Mouse (Mus musculus): ENCODE data around the gene Ugt1a5. TPM values are rescaled to one million over a fixed set of nuclear protein-coding genes. Genes with fewer than 3 reads are reported as not detected.

Ugt1a5 gene
- polyA plus RNA-seq, 1 experiment = not detected

DNA sequence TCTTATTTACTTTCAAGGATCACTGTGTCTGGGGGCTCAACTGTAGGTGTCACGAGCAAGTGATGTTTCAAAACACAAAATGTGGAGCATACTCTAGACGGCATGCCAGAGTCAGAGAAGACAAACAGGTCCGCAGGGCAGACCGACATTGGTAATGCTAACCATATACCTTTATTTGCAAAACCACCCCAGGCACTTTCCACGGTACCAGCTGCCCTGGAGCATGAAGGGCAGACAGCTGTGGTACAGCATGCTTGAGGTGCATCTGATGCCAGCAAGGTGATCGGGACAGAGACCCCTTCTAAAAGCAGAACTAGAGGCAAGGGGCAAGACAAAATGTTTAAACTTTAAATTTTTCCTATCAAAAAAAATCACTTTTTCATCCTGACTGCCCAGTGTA is 97.1 kb downstream of the Ugt1a5 start:
- peaks cover 48% of the 10 kb centered on the region for H3K36me3 ChIP-seq (ENCODE audit: control insufficient read depth, insufficient read depth)
- no peak overlapping the region for H3ac ChIP-seq (ENCODE audit: control insufficient read depth, insufficient read length)
- H3K4me3 ChIP-seq = no peak overlapping the region
- no peak overlapping the region for H3K4me2 ChIP-seq (ENCODE audit: low read depth)
- H3K79me2 ChIP-seq (ENCODE audit: control insufficient read depth, insufficient read depth) = no peaks in the 10 kb centered on the region
- no peak for TF ChIP-seq REST (IDR thresholded peaks at IDR 0.05; ENCODE audit: insufficient read depth, insufficient read length)
- no peak for TF ChIP-seq CEBPB (IDR thresholded peaks at IDR 0.05; ENCODE audit: insufficient read depth, poor library complexity, severe bottlenecking)
- no peak for TF ChIP-seq SRF (IDR thresholded peaks at IDR 0.05; ENCODE audit: control insufficient read depth, insufficient read length, low read depth)
- TF ChIP-seq MYOD1 (IDR thresholded peaks at IDR 0.05; ENCODE audit: control insufficient read depth in 1 of 3, insufficient read length in 2 of 3, low read depth in 2 of 3) = no peak
- no peak for TF ChIP-seq USF1 (IDR thresholded peaks at IDR 0.05; ENCODE audit: low read depth)
- no peak for TF ChIP-seq TCF12 (IDR thresholded peaks at IDR 0.05; ENCODE audit: insufficient read depth, poor library complexity, severe bottlenecking)
- no peak for TF ChIP-seq POLR2A (IDR thresholded peaks at IDR 0.05; ENCODE audit: insufficient read length, low read depth)
- TF ChIP-seq TCF3 (IDR thresholded peaks at IDR 0.05; ENCODE audit: insufficient read length, low read depth) = no peak
- TF ChIP-seq POLR2AphosphoS2 (IDR thresholded peaks at IDR 0.05; ENCODE audit: insufficient read length, low read depth) = no peak
- no peak for TF ChIP-seq E2F4 (IDR thresholded peaks at IDR 0.05; ENCODE audit: insufficient read depth)
- no peak for TF ChIP-seq MYOG (IDR thresholded peaks at IDR 0.05; ENCODE audit: control insufficient read depth in 1 of 3, insufficient read depth in 1 of 3, insufficient read length in 2 of 3, low read depth in 2 of 3)
- no peak for TF ChIP-seq MAX (IDR thresholded peaks at IDR 0.05; ENCODE audit: low read depth)
- no peaks in the 10 kb centered on the region for H3K27me3 ChIP-seq (ENCODE audit: control insufficient read depth, insufficient read depth, insufficient read length)

DNA sequence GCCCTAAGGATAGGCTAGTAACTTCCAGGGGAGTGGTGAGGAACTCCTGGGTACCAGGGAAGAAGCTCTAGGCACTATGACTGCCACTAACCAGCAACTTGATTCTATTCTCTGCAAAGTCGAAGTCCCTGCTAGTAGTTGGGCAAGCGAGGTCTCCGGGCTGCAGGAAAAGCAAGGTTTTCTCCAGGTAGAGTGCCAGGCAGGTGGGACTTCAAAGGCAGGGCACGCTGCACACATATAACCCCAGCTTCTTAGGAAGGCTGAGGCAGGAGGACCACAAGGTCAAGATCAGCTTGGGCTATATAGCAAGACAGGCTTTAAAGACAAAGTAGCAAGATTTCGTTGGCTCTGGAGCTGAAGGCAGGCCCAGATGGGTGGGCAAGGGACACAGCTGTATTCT is 98.0 kb downstream of the Ugt1a5 start:
- Histone ChIP-seq H3K4me2 (ENCODE audit: low read depth) (no peak overlapping the region), H3K79me2 (ENCODE audit: control insufficient read depth, insufficient read depth) (no peaks in the 10 kb centered on the region), H3K36me3 (ENCODE audit: control insufficient read depth, insufficient read depth) (peaks cover 54% of the 10 kb centered on the region), H3K27me3 (ENCODE audit: control insufficient read depth, insufficient read depth, insufficient read length) (no peaks in the 10 kb centered on the region), H3ac (ENCODE audit: control insufficient read depth, insufficient read length) (no peak overlapping the region), H3K4me3 (no peak overlapping the region)
- TF ChIP-seq SRF (IDR thresholded peaks at IDR 0.05; ENCODE audit: control insufficient read depth, insufficient read length, low read depth) = no peak
- TF ChIP-seq POLR2A (IDR thresholded peaks at IDR 0.05; ENCODE audit: insufficient read length, low read depth) = no peak
- no peak for TF ChIP-seq POLR2AphosphoS2 (IDR thresholded peaks at IDR 0.05; ENCODE audit: insufficient read length, low read depth)
- TF ChIP-seq USF1 (IDR thresholded peaks at IDR 0.05; ENCODE audit: low read depth) = no peak
- no peak for TF ChIP-seq TCF12 (IDR thresholded peaks at IDR 0.05; ENCODE audit: insufficient read depth, poor library complexity, severe bottlenecking)
- no peak for TF ChIP-seq TCF3 (IDR thresholded peaks at IDR 0.05; ENCODE audit: insufficient read length, low read depth)
- no peak for TF ChIP-seq E2F4 (IDR thresholded peaks at IDR 0.05; ENCODE audit: insufficient read depth)
- no peak for TF ChIP-seq MAX (IDR thresholded peaks at IDR 0.05; ENCODE audit: low read depth)
- TF ChIP-seq REST (IDR thresholded peaks at IDR 0.05; ENCODE audit: insufficient read depth, insufficient read length) = no peak
- TF ChIP-seq MYOG (IDR thresholded peaks at IDR 0.05; ENCODE audit: control insufficient read depth in 1 of 3, insufficient read depth in 1 of 3, insufficient read length in 2 of 3, low read depth in 2 of 3) = no peak
- no peak for TF ChIP-seq CEBPB (IDR thresholded peaks at IDR 0.05; ENCODE audit: insufficient read depth, poor library complexity, severe bottlenecking)
- no peak for TF ChIP-seq MYOD1 (IDR thresholded peaks at IDR 0.05; ENCODE audit: control insufficient read depth in 1 of 3, insufficient read length in 2 of 3, low read depth in 2 of 3)

DNA sequence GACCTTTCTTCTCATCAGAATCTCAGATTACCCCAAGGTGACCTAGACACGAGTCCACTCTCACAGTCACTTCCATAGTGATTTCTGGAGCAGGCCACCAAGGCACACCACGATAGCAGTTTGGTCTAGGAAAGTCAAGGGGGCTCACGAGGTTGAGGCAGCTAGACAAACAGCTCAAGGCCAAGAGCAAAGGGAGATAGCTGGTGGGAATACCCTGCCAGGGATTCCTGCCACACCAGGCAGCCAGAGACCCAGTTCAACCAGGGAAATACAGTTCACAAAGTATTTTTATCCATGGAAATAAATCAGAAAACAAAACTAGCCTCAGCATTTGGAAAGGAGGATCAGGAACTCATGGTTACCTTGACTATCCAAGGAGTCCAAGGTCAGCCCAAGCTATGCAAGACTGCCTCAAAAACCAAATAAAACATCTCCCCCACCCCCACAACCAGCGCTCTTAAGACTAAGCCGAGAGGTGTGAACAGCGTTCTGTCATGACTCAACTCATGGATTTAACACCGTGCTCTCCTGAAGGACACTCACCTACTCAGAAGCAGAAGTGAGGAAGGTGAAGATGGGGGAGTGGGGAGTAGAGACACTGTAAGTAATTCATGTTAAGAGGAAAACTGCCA is 98.5 kb downstream of the Ugt1a5 start:
- no peaks in the 10 kb centered on the region for H3K79me2 ChIP-seq (ENCODE audit: control insufficient read depth, insufficient read depth)
- no peak overlapping the region for H3ac ChIP-seq (ENCODE audit: control insufficient read depth, insufficient read length)
- TF ChIP-seq SRF (IDR thresholded peaks at IDR 0.05; ENCODE audit: control insufficient read depth, insufficient read length, low read depth) (no peak), MYOG (IDR thresholded peaks at IDR 0.05; ENCODE audit: control insufficient read depth in 1 of 3, insufficient read depth in 1 of 3, insufficient read length in 2 of 3, low read depth in 2 of 3) (no peak), TCF3 (IDR thresholded peaks at IDR 0.05; ENCODE audit: insufficient read length, low read depth) (no peak), E2F4 (IDR thresholded peaks at IDR 0.05; ENCODE audit: insufficient read depth) (no peak), MYOD1 (IDR thresholded peaks at IDR 0.05; ENCODE audit: control insufficient read depth in 1 of 3, insufficient read length in 2 of 3, low read depth in 2 of 3) (no peak), MAX (IDR thresholded peaks at IDR 0.05; ENCODE audit: low read depth) (no peak), POLR2AphosphoS2 (IDR thresholded peaks at IDR 0.05; ENCODE audit: insufficient read length, low read depth) (no peak), TCF12 (IDR thresholded peaks at IDR 0.05; ENCODE audit: insufficient read depth, poor library complexity, severe bottlenecking) (no peak), REST (IDR thresholded peaks at IDR 0.05; ENCODE audit: insufficient read depth, insufficient read length) (no peak), USF1 (IDR thresholded peaks at IDR 0.05; ENCODE audit: low read depth) (no peak), CEBPB (IDR thresholded peaks at IDR 0.05; ENCODE audit: insufficient read depth, poor library complexity, severe bottlenecking) (no peak), POLR2A (IDR thresholded peaks at IDR 0.05; ENCODE audit: insufficient read length, low read depth) (no peak)
- H3K4me2 ChIP-seq (ENCODE audit: low read depth) = no peak overlapping the region
- H3K27me3 ChIP-seq (ENCODE audit: control insufficient read depth, insufficient read depth, insufficient read length) = no peaks in the 10 kb centered on the region
- no peak overlapping the region for H3K4me3 ChIP-seq
- H3K36me3 ChIP-seq (ENCODE audit: control insufficient read depth, insufficient read depth) = peaks cover 60% of the 10 kb centered on the region

- Histone ChIP-seq H3K27me3 (ENCODE audit: control insufficient read depth, insufficient read depth, insufficient read length) (no peaks in the 10 kb centered on the region), H3K36me3 (ENCODE audit: control insufficient read depth, insufficient read depth) (peaks cover 65% of the 10 kb centered on the region), H3K4me3 (no peak overlapping the region), H3ac (ENCODE audit: control insufficient read depth, insufficient read length) (no peak overlapping the region), H3K79me2 (ENCODE audit: control insufficient read depth, insufficient read depth) (no peaks in the 10 kb centered on the region), H3K4me2 (ENCODE audit: low read depth) (no peak overlapping the region)
- TF ChIP-seq TCF3 (IDR thresholded peaks at IDR 0.05; ENCODE audit: insufficient read length, low read depth) (no peak), USF1 (IDR thresholded peaks at IDR 0.05; ENCODE audit: low read depth) (no peak), REST (IDR thresholded peaks at IDR 0.05; ENCODE audit: insufficient read depth, insufficient read length) (no peak), E2F4 (IDR thresholded peaks at IDR 0.05; ENCODE audit: insufficient read depth) (no peak), SRF (IDR thresholded peaks at IDR 0.05; ENCODE audit: control insufficient read depth, insufficient read length, low read depth) (no peak), POLR2A (IDR thresholded peaks at IDR 0.05; ENCODE audit: insufficient read length, low read depth) (no peak), CEBPB (IDR thresholded peaks at IDR 0.05; ENCODE audit: insufficient read depth, poor library complexity, severe bottlenecking) (no peak), MYOG (IDR thresholded peaks at IDR 0.05; ENCODE audit: control insufficient read depth in 1 of 3, insufficient read depth in 1 of 3, insufficient read length in 2 of 3, low read depth in 2 of 3) (no peak), MAX (IDR thresholded peaks at IDR 0.05; ENCODE audit: low read depth) (no peak), TCF12 (IDR thresholded peaks at IDR 0.05; ENCODE audit: insufficient read depth, poor library complexity, severe bottlenecking) (no peak), MYOD1 (IDR thresholded peaks at IDR 0.05; ENCODE audit: control insufficient read depth in 1 of 3, insufficient read length in 2 of 3, low read depth in 2 of 3) (no peak), POLR2AphosphoS2 (IDR thresholded peaks at IDR 0.05; ENCODE audit: insufficient read length, low read depth) (no peak)
These were observed 99.0 kb downstream of the Ugt1a5 start for GRCm38 (mm10) chr1:88264869-88265240.

Data from myocyte (in vitro differentiated cells).